Mouse (Mus musculus) midbrain, embryonic 10.5 days (tissue): ENCODE measurements around the gene P2rx6. TPM values are rescaled to one million over a fixed set of nuclear protein-coding genes. Genes with fewer than 3 reads are reported as not detected.
"Not testable (repeated sequence)": the region's sequence is repeated elsewhere in the genome, so short reads cannot be mapped to it uniquely, and the experiment has no call there.

Source experiments
- DNase-seq: peaks from one replicate; pipeline ENCODE4 v3.0.0-alpha.2; 2017; ENCODE audit warnings: low spot score
- H3K27ac ChIP-seq: fragments of 300-500 bp; sonication (generic); replicated peaks from 2 replicates; pipeline ENCODE4 v1.5.1; 2016; ENCODE audit warnings: mild to moderate bottlenecking
- H3K27me3 ChIP-seq: fragments of 300-500 bp; sonication (generic); 2 replicates; pipeline ENCODE4 v1.6.1; 2016; ENCODE audit warnings: low read depth, mild to moderate bottlenecking; ENCODE audit not compliant: poor library complexity, severe bottlenecking
- H3K36me3 ChIP-seq: fragments of 300-500 bp; sonication (generic); 2 replicates; pipeline ENCODE4 v1.6.1; 2016; ENCODE audit warnings: mild to moderate bottlenecking, moderate library complexity
- H3K4me1 ChIP-seq: fragments of 300-500 bp; sonication (generic); 2 replicates; pipeline ENCODE4 v1.6.1; 2016
- H3K4me3 ChIP-seq: fragments of 300-500 bp; sonication (generic); 2 replicates; pipeline ENCODE4 v1.5.1; 2016; ENCODE audit warnings: mild to moderate bottlenecking, moderate library complexity
- H3K9me3 ChIP-seq: fragments of 300-500 bp; sonication (generic); replicated peaks from 2 replicates; pipeline ENCODE4 v1.6.1; 2016; ENCODE audit warnings: mild to moderate bottlenecking
- WGBS: fragments of 180-500 bp; shearing (Covaris S2); methylation state at CpG from one replicate; pipeline ENCODE4 v1.1.7; 2016; 5-methylcytosine and 5-hydroxymethylcytosine counted together
- polyA plus RNA-seq: library from polyadenylated mRNA; unstranded; fragments of >200 nt; fragmentation: Nextera tagmentation; extraction: Ambion mirVana; gene quantifications from 2 replicates; pipeline ENCODE4 v1.2.1, GENCODE M21; 2016

Gene P2rx6
- polyA plus RNA-seq, 1 experiment from 2014 or later = 0.62 TPM

- no peak overlapping the region for H3K4me3 ChIP-seq
- no peaks in the 10 kb centered on the region for H3K9me3 ChIP-seq
- H3K36me3 ChIP-seq = no peaks in the 10 kb centered on the region
- 32% methylated on average over 4 of the region's 4 CpGs for WGBS
- H3K4me1 ChIP-seq = peaks cover 16% of the 10 kb centered on the region
- DNase-seq = no peak
- peaks cover 30% of the 10 kb centered on the region for H3K27me3 ChIP-seq
- no peak overlapping the region for H3K27ac ChIP-seq
These were observed 4.5 kb downstream of the P2rx6 start for GRCm38 (mm10) chr16:17566186-17566585.

DNA sequence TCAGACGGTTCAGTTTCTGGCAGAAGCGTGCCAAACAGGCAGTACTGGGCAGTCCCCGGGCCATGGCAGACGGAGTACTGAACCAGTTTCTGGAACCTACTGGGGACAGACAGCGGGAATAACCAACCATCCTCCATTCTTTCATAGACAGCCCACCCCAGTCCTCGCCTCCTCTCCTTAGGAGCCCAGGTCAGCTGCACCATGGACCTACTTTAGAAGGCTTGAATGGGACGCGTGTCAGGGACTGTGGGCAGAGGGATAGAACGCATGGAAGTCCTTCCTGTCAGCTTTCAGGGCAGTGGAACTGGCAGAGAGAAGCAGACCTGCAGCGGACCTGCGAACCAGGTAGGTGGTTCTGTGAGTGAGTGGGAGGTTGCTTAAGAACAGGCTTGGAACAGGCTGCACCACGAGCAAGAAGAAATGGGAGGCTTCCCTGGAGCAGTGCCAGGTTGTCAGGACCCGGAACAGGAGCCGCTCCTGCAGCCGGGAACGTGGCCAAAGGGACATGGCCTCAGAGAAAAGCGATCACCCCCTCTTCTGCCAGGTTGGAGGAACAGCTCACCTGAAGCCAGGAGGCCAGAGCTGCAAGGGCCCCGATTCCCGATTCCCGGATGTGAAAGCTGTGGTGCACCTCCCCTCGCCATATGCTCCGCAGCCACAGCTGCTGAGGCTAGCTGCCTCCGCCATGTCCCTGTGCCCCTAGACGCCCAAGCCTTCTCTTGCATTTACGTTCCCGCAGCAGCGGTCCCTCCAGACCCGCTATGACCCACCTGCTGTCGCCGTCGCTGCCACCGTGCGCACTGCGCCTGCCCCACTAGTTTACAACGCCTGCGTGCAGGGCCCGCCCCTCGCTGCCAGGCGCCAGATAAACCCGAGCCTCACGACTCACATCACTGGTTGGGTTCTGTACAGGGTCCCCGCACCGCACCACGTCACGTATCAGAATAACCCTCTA lies 14.5 kb downstream of the P2rx6 start:
- Histone ChIP-seq H3K36me3 (no peaks in the 10 kb centered on the region), H3K27me3 (peaks cover 62% of the 10 kb centered on the region), H3K27ac (no peak overlapping the region; the same call in 1 of the 2 replicates), H3K4me1 (peaks cover 13% of the 10 kb centered on the region), H3K4me3 (peak overlapping the region; percentile 54), H3K9me3 (no peaks in the 10 kb centered on the region)
- WGBS = 14% methylated on average over 45 of the region's 45 CpGs
- DNase-seq = peak; percentile 38

DNA sequence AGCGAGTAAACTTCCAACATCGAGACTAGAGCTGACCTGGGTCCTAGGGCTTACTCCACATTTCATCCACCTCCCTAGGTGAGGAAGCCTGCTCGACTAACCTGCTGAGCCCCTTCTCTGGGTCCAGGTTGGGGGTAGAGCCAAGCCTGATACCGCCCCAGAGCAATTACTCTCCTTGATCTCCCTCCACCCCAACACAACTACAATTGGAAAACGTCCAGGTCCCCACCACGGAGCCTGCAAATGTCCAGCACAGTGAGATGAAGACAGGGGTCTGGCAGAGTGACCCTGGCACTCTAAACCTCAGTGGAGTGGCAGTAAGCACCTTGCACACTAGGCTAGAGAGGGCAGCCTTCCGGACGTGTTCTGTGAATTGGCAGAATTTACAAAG lies 15.1 kb downstream of the P2rx6 start:
- H3K4me1 ChIP-seq = peaks cover 13% of the 10 kb centered on the region
- H3K9me3 ChIP-seq = no peaks in the 10 kb centered on the region
- 20% methylated on average over 8 of the region's 8 CpGs for WGBS
- no peak overlapping the region; the same call in 1 of the 2 replicates for H3K27ac ChIP-seq
- H3K27me3 ChIP-seq = peaks cover 62% of the 10 kb centered on the region
- H3K36me3 ChIP-seq = no peaks in the 10 kb centered on the region
- no peak for DNase-seq
- H3K4me3 ChIP-seq = peak overlapping the region; percentile 54

- H3K4me1 ChIP-seq = no peaks in the 10 kb centered on the region
- H3K4me3 ChIP-seq = no peak within 1 kb of the TSS
- peak; percentile 55 for DNase-seq
- no peak within 1 kb of the TSS for H3K27ac ChIP-seq
- H3K27me3 ChIP-seq = peaks cover 7% of the 10 kb centered on the region
- peaks cover under 1% of the 10 kb centered on the region; the same call in 1 of the 2 replicates for H3K9me3 ChIP-seq
- no peaks in the 10 kb centered on the region for H3K36me3 ChIP-seq
- WGBS = 15% methylated on average over 8 of the region's 8 CpGs
These were observed 21.4 kb downstream of the P2rx6 start, which contains the start of gene Slc7a4 for GRCm38 (mm10) chr16:17583064-17583463. Gene Slc7a4, minus strand, starts transcription at chr16:17583214.

GRCm38 (mm10) chr16:17584555-17584954 lies 22.9 kb downstream of the P2rx6 start:
- no peak for DNase-seq
- Histone ChIP-seq H3K4me1 (no peaks in the 10 kb centered on the region), H3K4me3 (no peak overlapping the region), H3K9me3 (peaks cover 5% of the 10 kb centered on the region; the same call in 1 of the 2 replicates), H3K36me3 (no peaks in the 10 kb centered on the region), H3K27ac (no peak overlapping the region), H3K27me3 (no peaks in the 10 kb centered on the region)
- WGBS = 89% methylated on average over 7 of the region's 7 CpGs

- DNase-seq = no peak
- no peaks in the 10 kb centered on the region for H3K36me3 ChIP-seq
- H3K9me3 ChIP-seq = peaks cover 5% of the 10 kb centered on the region; the same call in 1 of the 2 replicates
- no peaks in the 10 kb centered on the region for H3K4me1 ChIP-seq
- WGBS = 47% methylated on average over 2 of the region's 2 CpGs
- no peak overlapping the region for H3K4me3 ChIP-seq
- H3K27ac ChIP-seq = no peak overlapping the region
- no peaks in the 10 kb centered on the region for H3K27me3 ChIP-seq
These were observed 29.0 kb downstream of the P2rx6 start for GRCm38 (mm10) chr16:17590731-17591130.

DNA sequence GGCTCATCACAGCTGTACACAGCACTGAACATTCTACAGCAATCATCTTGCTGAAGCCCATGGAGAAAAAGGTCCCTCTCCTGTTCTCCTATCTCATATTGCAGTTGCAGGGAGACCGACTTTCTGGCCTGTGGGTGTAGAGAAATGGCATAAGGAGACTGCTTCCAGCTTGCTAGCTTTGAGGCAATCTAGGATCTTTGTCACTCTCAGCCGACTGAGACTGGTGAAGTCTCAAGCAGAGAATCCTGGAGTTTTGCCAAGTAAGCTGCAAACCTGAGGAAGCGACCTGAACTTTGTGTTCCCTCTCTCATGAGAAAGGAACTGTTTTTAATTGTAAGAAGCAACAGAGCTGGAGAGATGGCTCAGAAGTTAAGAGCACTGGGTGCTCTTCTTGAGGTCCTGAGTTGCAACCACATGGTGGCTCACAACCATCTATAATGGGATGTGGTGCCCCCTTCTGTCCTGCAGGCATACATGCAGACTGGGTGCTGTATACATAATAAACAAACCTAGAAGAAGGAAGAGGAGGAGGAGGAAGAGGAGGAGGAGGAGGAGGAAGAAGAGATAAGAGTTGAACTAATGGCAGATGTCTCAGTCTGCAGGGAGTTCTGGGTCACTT lies 39.4 kb downstream of the P2rx6 start:
- no peak for DNase-seq
- Histone ChIP-seq H3K4me3 (no peak overlapping the region), H3K36me3 (no peaks in the 10 kb centered on the region), H3K4me1 (no peaks in the 10 kb centered on the region), H3K9me3 (no peaks in the 10 kb centered on the region; the same call in 1 of the 2 replicates), H3K27ac (no peak overlapping the region), H3K27me3 (no peaks in the 10 kb centered on the region)
- 75% methylated on average over 3 of the region's 3 CpGs for WGBS

- Histone ChIP-seq H3K9me3 (peaks cover 4% of the 10 kb centered on the region; the same call in 1 of the 2 replicates), H3K4me1 (no peaks in the 10 kb centered on the region), H3K27ac (no peak overlapping the region), H3K4me3 (no peak overlapping the region), H3K36me3 (no peaks in the 10 kb centered on the region), H3K27me3 (no peaks in the 10 kb centered on the region)
- WGBS = 69% methylated on average over 4 of the region's 4 CpGs
- no peak for DNase-seq
These were observed 43.3 kb downstream of the P2rx6 start for GRCm38 (mm10) chr16:17604941-17605340.

DNA sequence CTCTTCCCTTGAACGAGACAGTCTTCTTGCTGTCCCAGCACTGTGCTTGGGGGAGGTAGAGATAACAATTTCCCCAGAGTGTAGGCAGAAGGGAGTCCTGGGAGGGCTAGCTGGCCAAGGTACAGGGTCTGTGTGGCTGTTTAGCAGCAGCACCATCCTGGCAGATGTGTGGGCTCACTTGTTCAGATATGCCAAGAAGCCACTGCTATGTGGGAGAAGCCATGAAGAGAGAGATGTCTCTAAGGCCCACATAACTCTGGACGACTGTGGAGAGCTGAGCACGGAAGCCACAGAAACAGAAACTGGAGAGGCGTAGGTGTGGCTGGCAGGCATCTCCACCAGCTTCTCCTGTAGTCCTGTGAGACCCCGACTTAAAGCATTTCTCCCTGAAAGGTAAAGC lies 44.0 kb downstream of the P2rx6 start:
- DNase-seq = no peak
- WGBS = 87% methylated on average over 5 of the region's 5 CpGs
- Histone ChIP-seq H3K36me3 (no peaks in the 10 kb centered on the region), H3K27me3 (no peaks in the 10 kb centered on the region), H3K9me3 (peaks cover 4% of the 10 kb centered on the region), H3K4me3 (no peak overlapping the region), H3K4me1 (no peaks in the 10 kb centered on the region), H3K27ac (no peak overlapping the region)

DNA sequence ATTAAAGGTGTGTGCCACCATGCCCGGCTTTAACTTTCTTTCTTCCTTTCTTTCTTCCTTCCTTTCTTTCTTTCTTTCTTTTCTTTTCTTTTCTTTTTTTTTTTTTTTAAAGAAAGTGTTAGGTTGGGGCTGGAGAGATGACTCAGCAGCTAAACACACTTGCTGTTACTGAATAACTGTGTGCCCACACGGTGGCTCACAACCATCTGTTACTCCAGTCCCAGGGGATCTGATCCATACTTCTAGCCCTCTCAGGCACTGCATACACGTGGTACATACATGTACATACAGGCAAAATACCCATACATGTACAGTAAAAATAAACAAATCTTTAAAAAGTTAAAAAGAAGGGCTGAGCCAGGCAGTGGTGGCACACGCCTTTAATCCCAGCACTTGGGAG lies 49.7 kb downstream of the P2rx6 start:
- Histone ChIP-seq H3K27me3 (no peaks in the 10 kb centered on the region), H3K4me3 (no peak overlapping the region), H3K4me1 (no peaks in the 10 kb centered on the region), H3K27ac (no peak overlapping the region), H3K9me3 (peaks cover 4% of the 10 kb centered on the region; the same call in 1 of the 2 replicates), H3K36me3 (no peaks in the 10 kb centered on the region)
- no peak for DNase-seq
- WGBS = 74% methylated on average over 4 of the region's 4 CpGs

- not testable (repeated sequence) for H3K4me1 ChIP-seq, H3K27me3 ChIP-seq, H3K4me3 ChIP-seq, H3K36me3 ChIP-seq, H3K9me3 ChIP-seq, H3K27ac ChIP-seq, DNase-seq
- WGBS = 84% methylated on average over 6 of the region's 6 CpGs
These were observed 53.1 kb downstream of the P2rx6 start for GRCm38 (mm10) chr16:17614740-17615139.

- no peak overlapping the region for H3K27ac ChIP-seq
- H3K4me3 ChIP-seq = no peak overlapping the region
- H3K4me1 ChIP-seq = peaks cover 11% of the 10 kb centered on the region
- H3K36me3 ChIP-seq = peaks cover 2% of the 10 kb centered on the region; the same call in 1 of the 2 replicates
- H3K9me3 ChIP-seq = no peaks in the 10 kb centered on the region
- DNase-seq = no peak
- H3K27me3 ChIP-seq = no peaks in the 10 kb centered on the region; the same call in 1 of the 2 replicates
- WGBS = 89% methylated on average over 5 of the region's 5 CpGs
These were observed 54.5 kb downstream of the P2rx6 start for GRCm38 (mm10) chr16:17616212-17616611.
